11 mouse cellular contexts compared by ENCODE assay signal in the genomic region with DNA sequence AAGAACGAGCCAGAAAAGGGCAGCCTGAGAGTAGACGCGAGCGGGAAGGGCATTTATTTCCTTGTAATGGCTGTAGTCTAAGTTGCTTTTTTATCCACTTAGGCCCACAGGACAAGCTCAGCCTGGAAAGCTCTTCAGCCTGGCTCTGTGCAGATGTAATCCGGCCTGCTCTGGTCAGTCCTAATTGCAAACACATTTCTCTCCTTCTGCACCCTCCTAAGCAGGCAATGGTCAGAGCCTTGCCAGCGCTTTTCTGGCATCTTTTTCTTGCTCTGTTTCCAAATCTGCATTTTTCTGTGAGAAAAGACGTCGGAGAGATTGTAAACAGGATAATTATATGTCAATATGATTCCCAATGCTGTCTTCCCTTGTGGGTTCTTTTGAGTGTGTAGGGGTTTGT.
DNase-seq lines count a peak whose midpoint lies in the region; ATAC-seq lines count a peak whose summit lies in the region.
"Had no signal": no experiment of that assay in that cellular context is flagged by ENCODE, and none has a peak within 500 bp of the region (broad histone marks: within the 10 kb centered on the region; RNA-seq: fewer than 3 reads in every experiment).

No protein-coding gene starts in this region.

- no peak for ATAC-seq in hindbrain, embryonic 14.5 days (ENCODE audit: low FRiP score)
- ATAC-seq in limb, embryonic 12.5 days (ENCODE audit: insufficient number of reproducible peaks, insufficient read depth, low FRiP score, low TSS enrichment, low read depth): peak; percentile 62; the same call in 1 of the 2 replicates
- no peak for ATAC-seq in erythroid progenitor cell, adult 5-6 weeks (replicated peaks; ENCODE audit: low FRiP score, poor library complexity, severe bottlenecking)

- no peak overlapping the region for H3K4me2 ChIP-seq in hindbrain, embryonic 14.5 days (replicated peaks)
- no peak overlapping the region for H3K4me2 ChIP-seq in limb, embryonic 12.5 days
- H3K4me2 ChIP-seq: heart, embryonic 15.5 days had no signal

- H3K4me1 ChIP-seq in hindbrain, embryonic 10.5 days (replicated peaks): peaks cover 12% of the 10 kb centered on the region; the same call in 1 of the 2 replicates
- no peaks in the 10 kb centered on the region for H3K4me1 ChIP-seq in hindbrain, embryonic 14.5 days (replicated peaks; ENCODE audit: control insufficient read depth, insufficient read depth, low read length)
- H3K4me1 ChIP-seq in limb, embryonic 12.5 days (replicated peaks): peaks cover 15% of the 10 kb centered on the region
- H3K4me1 ChIP-seq: heart, embryonic 15.5 days had no signal

- no peaks in the 10 kb centered on the region for H3K9me3 ChIP-seq in hindbrain, embryonic 10.5 days
- no peaks in the 10 kb centered on the region for H3K9me3 ChIP-seq in hindbrain, embryonic 14.5 days (ENCODE audit: control insufficient read depth, low read length)
- H3K9me3 ChIP-seq in limb, embryonic 12.5 days: no peaks in the 10 kb centered on the region
- H3K9me3 ChIP-seq: heart, embryonic 15.5 days; megakaryocyte, embryonic 14.5 days had no signal

- no peaks in the 10 kb centered on the region for H3K27me3 ChIP-seq in hindbrain, embryonic 10.5 days (ENCODE audit: insufficient read depth, poor library complexity, severe bottlenecking)
- no peaks in the 10 kb centered on the region for H3K27me3 ChIP-seq in hindbrain, embryonic 14.5 days (ENCODE audit: control insufficient read depth, insufficient read depth, low read length)
- no peaks in the 10 kb centered on the region; the same call in 1 of the 2 replicates for H3K27me3 ChIP-seq in limb, embryonic 12.5 days
- H3K27me3 ChIP-seq: heart, embryonic 15.5 days had no signal

- H3K36me3 ChIP-seq in hindbrain, embryonic 10.5 days: no peaks in the 10 kb centered on the region
- no peaks in the 10 kb centered on the region for H3K36me3 ChIP-seq in hindbrain, embryonic 14.5 days (replicated peaks; ENCODE audit: control insufficient read depth, insufficient read depth)
- no peaks in the 10 kb centered on the region for H3K36me3 ChIP-seq in limb, embryonic 12.5 days
- H3K36me3 ChIP-seq: heart, embryonic 15.5 days had no signal

- H3K27ac ChIP-seq in hindbrain, embryonic 10.5 days: no peak overlapping the region
- no peak overlapping the region for H3K27ac ChIP-seq in hindbrain, embryonic 14.5 days
- H3K27ac ChIP-seq in limb, embryonic 12.5 days: peak overlapping the region; percentile 62
- H3K27ac ChIP-seq: heart, embryonic 15.5 days had no signal

- 60% methylated on average over 8 of the region's 8 CpGs for WGBS in hindbrain, embryonic 10.5 days
- 58% methylated on average over 8 of the region's 8 CpGs for WGBS in hindbrain, embryonic 14.5 days
- 16% methylated on average over 8 of the region's 8 CpGs for WGBS in limb, embryonic 12.5 days

- DNase-seq in hindbrain, embryonic 10.5 days (ENCODE audit: low spot score): peak; percentile 25
- no peak for DNase-seq in hindbrain, embryonic 14.5 days (ENCODE audit: low spot score)
- peak; percentile 93 for DNase-seq in adipocyte (ENCODE audit: low spot score)
- peak; percentile 86 for DNase-seq in fibroblast of lung, adult 2 months (ENCODE audit: low read depth)
- no peak for DNase-seq in retina, embryonic 14.5 days (ENCODE audit: low spot score)
- DNase-seq in thymus, adult 18-20 months: no peak
- DNase-seq: layer of hippocampus, adult 9-11 months had no signal

- H3K4me3 ChIP-seq in hindbrain, embryonic 10.5 days: no peak overlapping the region
- no peak overlapping the region for H3K4me3 ChIP-seq in hindbrain, embryonic 14.5 days (replicated peaks; ENCODE audit: low read length)
- no peak overlapping the region for H3K4me3 ChIP-seq in limb, embryonic 12.5 days (replicated peaks)
- H3K4me3 ChIP-seq: heart, embryonic 15.5 days; megakaryocyte, embryonic 14.5 days had no signal

- H3K9ac ChIP-seq in hindbrain, embryonic 14.5 days: no peak overlapping the region
- no peak overlapping the region for H3K9ac ChIP-seq in limb, embryonic 12.5 days (replicated peaks)
- H3K9ac ChIP-seq: heart, embryonic 15.5 days had no signal

Comparison
In these comparisons a context has a peak if more than half of its experiments do, and no peak if none do; other contexts are left out.
1. DNase-seq: peak in hindbrain, embryonic 10.5 days (single experiment), adipocyte (single experiment) and fibroblast of lung, adult 2 months (single experiment); none in hindbrain, embryonic 14.5 days (single experiment), retina, embryonic 14.5 days (single experiment) and thymus, adult 18-20 months (0 of 2).